Mouse (Mus musculus): ENCODE data around the gene Ackr2.

DNA sequence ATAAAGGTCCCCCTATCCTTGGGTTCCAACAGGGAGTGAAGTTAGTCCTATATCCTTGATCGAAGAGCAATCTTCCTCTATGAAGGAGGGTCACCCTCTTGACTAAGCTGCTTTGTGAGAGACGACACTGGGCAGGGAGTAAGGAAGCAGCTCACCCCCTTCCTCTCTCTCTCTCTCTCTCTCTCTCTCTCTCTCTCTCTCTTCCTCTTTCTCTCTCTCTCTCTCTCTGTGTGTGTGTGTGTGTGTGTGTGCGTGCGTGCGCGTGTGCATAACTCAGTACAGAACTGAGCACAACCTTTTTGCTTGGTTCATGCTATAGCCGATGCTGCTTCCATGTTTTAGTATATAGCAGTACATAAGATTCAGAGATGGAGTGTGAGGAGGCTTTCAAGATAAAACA lies 6.8 kb downstream of the Ackr2 start:
- no peak for TF ChIP-seq CTCF (IDR thresholded peaks at IDR 0.05; ENCODE audit: control insufficient read depth, insufficient read depth, insufficient replicate concordance, low read depth, low read length)
- no peak for TF ChIP-seq POLR2A (IDR thresholded peaks at IDR 0.05; ENCODE audit: control insufficient read depth, low read depth, low read length)
